Mouse (Mus musculus) frontal cortex, postnatal 14 days (tissue): Measurements from ENCODE around the gene Prmt1.

Source experiments
- DNase-seq, 2 experiments: peaks; one replicate each; pipeline ENCODE4 v3.0.0; 2022; ENCODE audit warnings: low spot score in 2 of 2

Prmt1 gene

GRCm38 (mm10) chr7:45012824-45013223 lies 26.5 kb upstream of the Prmt1 start:
- no peak for DNase-seq

- no peak for DNase-seq
Observed at GRCm38 (mm10) chr7:45012011-45012410, 25.6 kb upstream of the Prmt1 start.

GRCm38 (mm10) chr7:45008411-45008810 lies 22.0 kb upstream of the Prmt1 start:
- DNase-seq, result no peak

DNA sequence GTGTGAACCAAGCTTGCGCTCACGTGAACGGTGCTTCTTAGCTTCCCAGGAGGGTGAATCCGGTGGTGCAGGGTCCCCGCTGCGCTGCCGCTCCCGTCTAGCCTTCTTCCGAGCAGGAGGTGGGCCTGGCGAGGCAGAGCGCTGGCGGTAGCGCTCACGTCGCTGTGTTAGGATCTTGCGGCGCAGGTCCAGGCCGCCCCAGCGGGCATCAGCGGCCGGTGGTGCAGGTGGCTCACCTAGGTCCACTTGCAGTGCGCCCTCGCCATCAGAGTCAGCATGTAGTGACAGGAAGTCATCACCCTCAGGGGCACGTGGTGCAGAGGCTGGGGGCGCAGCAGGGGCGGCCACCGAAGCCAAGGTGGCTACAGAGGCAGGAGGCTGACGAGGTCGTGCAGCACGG lies 21.5 kb upstream of the Prmt1 start:
- no peak for DNase-seq

DNA sequence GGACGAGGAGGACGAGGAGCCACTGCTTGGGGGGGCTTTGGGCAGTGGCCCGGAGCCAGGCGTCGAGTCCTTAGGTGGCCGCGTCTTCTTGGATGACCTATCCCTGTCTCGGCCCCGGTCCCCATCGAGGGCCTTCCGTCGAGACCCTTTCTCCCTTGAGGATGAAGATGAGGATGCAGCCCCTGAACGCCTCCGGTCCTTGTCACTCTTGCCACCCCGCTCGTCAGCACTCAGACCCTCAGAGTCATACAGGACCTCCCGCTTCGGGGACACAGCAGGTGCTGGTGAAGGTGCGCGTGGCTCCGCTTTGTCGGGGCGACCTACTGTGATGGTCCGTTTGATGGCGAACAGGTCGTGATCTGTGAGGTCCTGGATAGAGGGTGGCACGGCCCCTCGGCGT lies 20.8 kb upstream of the Prmt1 start:
- no peak for DNase-seq

DNA sequence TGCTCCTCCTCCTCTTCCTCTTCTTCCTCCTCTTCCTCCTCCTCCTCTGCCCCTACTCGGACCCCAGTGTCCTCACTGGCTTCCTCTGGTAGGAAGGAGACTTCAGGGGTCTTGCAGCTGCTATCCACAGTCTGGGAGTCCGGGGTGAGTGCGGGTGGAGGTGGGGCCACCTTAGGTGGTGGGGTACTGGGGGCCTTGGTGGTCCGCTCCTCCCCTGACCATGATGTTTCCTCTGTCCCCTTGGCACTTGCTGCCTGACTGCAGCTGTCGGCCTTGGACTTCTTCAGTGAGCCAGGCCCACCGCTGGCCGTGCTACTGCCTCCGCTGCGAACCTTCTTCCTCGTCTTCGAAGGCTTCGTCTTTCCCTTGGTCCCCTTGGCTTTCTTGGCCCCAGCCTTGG lies 20.1 kb upstream of the Prmt1 start:
- no peak for DNase-seq

GRCm38 (mm10) chr7:45005321-45005992 lies 19.1 kb upstream of the Prmt1 start:
- DNase-seq, result no peak

GRCm38 (mm10) chr7:45004546-45004945 lies 18.2 kb upstream of the Prmt1 start:
- DNase-seq, result no peak

GRCm38 (mm10) chr7:45002440-45002839 lies 16.1 kb upstream of the Prmt1 start:
- DNase-seq, result no peak

DNA sequence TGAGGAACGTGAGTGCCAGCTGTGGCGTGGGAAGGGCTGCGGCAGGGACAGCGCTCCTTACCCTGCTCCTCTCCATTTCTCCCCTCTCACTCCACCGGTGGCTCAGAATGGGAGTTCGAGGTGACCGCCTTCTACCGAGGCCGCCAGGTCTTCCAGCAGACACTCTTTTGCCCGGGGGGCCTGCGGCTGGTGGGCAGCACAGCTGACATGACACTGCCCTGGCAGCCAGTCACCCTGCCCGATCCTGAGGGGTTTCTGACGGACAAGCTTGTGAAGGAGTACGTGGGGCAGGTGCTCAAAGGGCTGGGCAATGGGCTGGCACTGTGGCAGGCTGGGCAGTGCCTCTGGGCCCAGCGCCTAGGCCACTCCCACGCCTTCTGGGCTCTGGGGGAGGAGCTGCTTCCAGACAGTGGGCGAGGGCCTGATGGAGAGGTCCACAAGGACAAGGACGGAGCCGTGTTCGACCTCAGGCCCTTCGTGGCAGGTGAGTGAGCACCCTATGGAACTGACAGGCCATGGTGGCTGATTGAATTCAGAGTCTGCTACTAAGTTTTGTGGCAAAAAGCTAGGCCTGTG lies 14.3 kb upstream of the Prmt1 start:
- DNase-seq, result no peak

GRCm38 (mm10) chr7:44999753-45000152 lies 13.4 kb upstream of the Prmt1 start:
- no peak for DNase-seq

- no peak for DNase-seq
Observed at GRCm38 (mm10) chr7:44998501-44998955, 12.2 kb upstream of the Prmt1 start, which contains the start of gene Bcl2l12. Gene Bcl2l12 (minus strand): TSS chr7:44998712.

DNA sequence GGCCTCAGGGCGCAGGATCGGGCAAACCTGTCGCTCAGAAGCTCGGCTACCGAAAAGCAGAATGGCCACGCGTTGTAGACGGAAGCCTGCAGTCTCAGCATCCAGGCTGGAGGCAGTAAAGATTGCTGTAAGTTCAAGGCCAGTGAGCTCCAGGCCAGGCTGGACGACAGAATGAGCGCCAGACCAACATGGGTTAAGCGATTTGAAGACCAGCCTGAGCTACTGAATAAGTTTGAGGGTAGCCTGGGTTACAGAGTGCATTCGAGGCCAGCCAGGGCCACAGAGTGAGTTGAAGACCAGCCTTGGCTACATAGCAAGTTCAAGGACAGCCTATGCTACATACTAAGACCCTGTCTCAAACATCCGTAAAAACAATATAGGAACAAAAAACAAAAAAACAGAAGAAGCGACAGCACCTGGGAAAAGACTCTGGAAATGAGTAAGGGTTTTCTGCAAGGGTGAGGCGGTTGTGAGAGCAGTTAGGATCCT lies 11.6 kb upstream of the Prmt1 start:
- no peak for DNase-seq

DNA sequence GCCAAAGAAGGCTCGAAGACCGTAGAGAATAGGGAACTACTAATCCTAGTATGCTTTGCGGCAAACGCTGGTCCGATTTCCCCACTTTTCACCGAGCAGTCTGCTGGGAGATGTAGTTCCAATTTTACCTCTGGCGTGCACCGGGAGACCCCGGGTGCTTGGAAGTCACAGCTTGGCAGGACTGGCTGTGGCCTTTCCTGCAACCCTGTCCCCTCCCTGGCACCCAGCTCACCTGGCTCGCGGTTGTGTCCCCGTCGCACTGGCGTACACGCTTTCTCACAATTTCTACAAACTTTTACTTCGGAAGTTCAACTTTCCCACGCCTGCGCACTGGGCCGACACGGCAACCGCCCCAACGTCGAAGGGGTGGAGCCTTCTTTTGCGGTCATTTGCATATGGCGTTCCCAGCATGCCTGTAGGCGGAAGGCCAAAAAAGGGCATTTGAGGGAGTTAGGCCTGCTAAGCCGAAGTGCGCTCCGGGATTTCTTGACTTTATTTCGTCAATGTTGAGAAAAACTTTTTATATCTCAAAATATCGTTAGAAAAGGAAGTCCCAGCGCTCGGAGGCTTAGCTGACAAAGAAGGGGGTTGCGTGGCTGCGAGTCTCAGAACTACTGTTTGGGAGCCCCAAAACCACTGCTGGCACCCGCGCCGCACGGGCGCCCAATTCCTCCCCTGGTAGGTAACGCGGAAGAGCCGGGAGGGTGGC lies 11.0 kb upstream of the Prmt1 start, which contains the start of gene Irf3:
Irf3 (plus strand) TSS at position 418 of the 709 bp plus-strand sequence.
- peak; percentile 93 to 95 for DNase-seq

DNA sequence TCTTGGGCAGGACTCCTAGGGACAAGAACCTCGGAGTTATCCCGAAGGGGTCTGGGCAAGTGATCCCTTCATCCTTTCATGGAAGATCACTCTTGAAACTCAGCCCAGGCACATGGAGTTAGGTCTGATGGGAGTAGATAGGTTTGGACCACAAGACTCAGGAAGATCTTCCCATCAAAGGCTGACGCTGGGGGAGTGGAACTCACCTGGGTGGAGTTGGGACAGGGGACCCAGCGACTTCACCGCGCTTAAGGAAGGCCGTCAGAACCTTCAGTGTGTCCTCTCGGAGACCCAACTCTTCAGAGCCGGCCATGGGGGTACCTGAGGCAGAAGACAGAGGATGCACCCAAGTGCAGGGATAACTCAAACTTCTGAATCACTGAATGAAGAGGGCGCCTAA lies 10.3 kb upstream of the Prmt1 start:
- DNase-seq, result no peak

- no peak for DNase-seq
Observed at GRCm38 (mm10) chr7:44986879-44987718, 731 bp upstream of the Prmt1 start.

DNA sequence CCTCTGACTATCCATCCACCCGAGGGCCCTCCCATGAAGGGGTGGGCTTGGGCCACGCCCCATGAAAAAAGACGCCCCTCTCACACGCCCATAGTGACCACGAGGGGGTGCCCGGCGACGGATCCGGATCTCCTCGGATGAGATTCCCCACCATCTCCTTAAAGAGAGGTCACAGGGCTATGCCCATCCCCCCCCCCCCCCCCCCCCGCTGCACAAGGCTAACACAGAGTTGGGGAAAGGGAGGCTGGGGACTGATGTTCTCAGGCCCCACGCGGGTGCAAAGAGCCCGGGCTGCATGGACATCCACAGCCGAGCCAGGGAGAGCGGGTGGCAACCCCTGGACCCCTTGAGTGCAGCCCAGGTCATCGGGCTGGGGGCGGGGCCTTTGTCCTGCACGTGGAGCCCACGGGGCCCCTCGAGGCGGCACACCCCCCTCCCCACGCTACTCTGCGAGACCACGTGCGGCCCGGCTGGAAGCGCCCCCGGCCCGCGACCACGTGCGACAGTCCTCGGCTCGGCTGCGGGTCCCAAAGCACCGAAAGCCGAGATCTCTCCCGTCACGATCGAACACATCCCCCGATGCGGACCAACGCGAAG lies 675 bp downstream of the Prmt1 start:
- peak; percentile 61 to 68 for DNase-seq

DNA sequence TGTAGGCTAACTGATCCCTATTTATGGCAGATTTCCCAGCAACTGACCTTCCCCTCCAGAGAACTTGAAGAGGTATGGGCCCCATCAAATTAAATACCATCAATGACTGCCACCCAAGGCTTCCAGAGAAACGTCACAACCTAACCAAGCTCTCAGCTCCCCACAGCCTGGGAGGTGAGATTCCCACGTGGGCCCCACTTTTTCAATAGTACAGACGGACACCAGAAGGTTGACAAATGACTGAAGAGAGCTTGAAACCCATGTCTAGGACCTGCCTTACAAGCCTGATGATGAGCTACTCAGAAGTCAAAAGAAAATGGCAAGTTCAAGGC lies 1.6 kb downstream of the Prmt1 start:
- no peak for DNase-seq

GRCm38 (mm10) chr7:44983944-44984832 lies 2.2 kb downstream of the Prmt1 start:
- DNase-seq, result no peak

GRCm38 (mm10) chr7:44983085-44983484 lies 3.3 kb downstream of the Prmt1 start:
- DNase-seq, result peak in 1 of 2 experiments; percentile 83
